Mouse (Mus musculus) erythroid progenitor cell, adult 5-6 weeks (primary cell): ENCODE results near the gene Hnrnpll. TPM values are rescaled to one million over a fixed set of nuclear protein-coding genes. Genes with fewer than 3 reads are reported as not detected.
"Not testable (repeated sequence)": the region's sequence is repeated elsewhere in the genome, so short reads cannot be mapped to it uniquely, and the experiment has no call there.

Source experiments
- ATAC-seq: replicated peaks from 2 replicates; pipeline ENCODE4 v1.8.0; 2016; ENCODE audit warnings: moderate number of reproducible peaks, mild to moderate bottlenecking, moderate TSS enrichment, inconsistent platforms; ENCODE audit not compliant: poor library complexity, low FRiP score, severe bottlenecking
- total RNA-seq, 2 experiments: library from RNA; stranded (forward) in 1 of 2; stranded (reverse) in 1 of 2; fragments of 150-400 nt in 1 of 2; fragments of 186-747, 209-891 nt in 1 of 2; gene quantifications; 2 replicates each; pipeline versions ENCODE4 v1.2.3 to v1.2.4; 2015 to 2017; ENCODE audit warnings: low replicate concordance in 2 of 2

Gene Hnrnpll
- total RNA-seq, 2 experiments from 2014 or later = 37.4 to 60.4 TPM

DNA sequence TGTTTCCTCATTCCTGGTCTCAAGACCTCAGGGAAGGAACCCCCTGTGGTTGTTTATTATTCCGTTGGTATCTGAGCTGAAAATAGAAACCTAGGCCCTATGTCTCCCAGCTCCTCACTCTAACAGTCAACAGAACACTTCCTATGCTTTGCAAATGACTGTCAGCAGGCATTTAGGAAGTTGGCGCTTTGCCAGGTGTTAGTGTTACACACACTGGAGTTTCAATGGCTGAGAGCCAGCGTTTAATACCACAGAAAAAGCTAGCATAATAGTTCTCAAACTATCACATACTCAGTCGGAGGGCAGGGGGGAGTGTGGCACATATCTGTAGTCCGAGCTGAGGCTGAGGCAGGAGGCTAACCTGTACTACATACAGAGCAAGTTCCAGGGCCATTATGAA lies 53.3 kb downstream of the Hnrnpll start:
- ATAC-seq = no peak

DNA sequence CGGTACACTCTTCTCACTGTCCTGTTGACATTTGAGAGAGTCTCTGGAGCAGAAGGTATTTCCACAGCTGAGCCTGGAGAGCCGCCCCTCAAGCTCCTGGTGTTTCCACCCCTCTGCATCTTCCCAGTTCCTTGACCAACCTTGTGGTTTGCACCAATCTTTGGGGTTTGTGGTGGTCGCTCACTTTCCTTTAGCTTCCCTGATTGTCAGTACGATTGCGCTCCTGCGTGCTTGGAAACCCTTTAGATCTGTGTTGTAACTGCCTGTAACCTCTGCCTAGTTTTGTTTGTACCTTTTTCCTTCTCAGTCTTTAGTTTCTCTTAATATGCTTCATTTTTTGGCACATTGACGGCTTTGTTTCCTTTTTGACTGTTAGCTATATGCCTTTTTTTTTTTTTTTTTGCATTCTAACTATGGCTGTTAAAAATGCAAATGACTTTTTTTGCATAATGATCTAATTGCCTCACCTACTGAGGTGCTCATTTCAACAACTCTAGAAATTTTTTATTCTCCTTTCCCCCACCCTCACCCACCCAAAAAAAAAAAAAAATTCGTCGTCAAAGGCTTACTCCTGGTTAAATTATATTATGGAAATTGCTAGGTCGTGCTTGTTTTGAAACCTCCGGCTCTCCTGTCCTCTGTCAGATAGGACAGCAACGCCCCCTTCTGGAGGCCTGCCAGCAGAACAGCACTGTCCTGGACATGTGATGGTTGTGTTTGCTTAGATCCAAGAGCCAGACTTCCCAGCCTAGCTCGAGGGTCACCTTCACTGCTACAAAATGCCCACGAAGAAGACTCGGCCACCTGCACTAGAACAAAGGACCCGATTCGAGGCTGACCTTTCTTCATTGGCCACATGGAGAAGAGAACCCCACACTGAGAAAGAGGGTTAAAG lies 57.5 kb downstream of the Hnrnpll start:
- peak; percentile 57 for ATAC-seq

DNA sequence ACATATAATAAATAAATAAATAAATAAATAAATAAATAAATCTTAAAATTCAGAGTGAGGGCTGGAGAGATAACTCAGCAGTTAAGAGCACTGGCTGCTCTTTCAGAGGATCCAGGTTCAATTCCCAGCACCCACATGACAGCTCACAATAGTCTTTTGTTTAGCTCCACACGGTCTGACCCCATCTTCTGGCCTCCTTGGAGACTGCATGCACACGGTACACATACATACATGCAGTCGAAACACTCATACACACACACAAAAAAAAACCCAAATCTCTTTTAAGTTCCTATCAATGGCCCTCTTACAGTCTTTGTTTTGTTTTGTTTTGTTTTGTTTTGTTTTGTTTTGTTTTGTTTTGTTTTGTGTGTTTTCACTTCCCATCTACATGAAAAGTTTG lies 58.3 kb downstream of the Hnrnpll start:
- not testable (repeated sequence) for ATAC-seq

DNA sequence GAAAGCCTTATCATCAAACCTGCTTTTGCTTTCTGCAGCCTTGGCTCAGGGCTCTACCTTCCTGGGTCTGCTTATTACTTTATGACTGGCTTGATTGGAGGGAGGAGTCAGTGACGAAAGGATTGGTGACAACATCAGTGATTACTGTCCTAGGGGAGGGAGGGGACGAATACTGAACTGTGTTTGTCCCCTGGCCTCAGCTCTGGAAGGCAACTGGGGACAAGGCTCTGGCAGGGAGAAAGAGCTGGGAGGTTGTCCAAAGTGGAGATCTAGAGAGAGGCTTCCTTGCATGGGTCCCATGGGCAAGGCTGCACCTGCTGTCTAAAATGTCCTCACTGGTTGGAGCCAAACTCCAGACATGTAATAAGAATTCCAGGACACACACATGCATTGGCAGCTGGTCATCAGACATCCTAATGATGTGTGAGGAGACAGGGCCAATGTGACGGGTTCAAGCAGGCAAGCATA lies 59.7 kb downstream of the Hnrnpll start:
- no peak for ATAC-seq

DNA sequence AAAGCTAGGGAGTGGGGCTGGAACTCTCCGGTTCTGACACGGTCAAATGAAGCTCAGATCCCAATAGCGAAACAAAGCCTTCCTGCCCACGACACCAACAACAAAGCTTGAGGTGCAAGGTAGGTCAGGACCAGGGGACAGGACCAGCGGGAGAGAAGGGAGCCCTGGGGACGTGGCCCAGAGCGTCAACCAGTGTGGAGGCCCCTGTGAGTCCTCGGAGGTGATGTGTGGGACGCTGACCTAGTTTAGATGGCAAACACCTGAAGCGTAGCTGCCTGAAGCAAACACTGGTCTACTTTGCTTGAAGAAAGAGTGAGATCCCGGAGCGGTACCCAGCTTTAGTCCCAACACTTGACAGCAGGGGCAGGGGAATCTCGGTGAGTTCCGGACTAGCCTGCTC lies 62.5 kb downstream of the Hnrnpll start:
- ATAC-seq = no peak

DNA sequence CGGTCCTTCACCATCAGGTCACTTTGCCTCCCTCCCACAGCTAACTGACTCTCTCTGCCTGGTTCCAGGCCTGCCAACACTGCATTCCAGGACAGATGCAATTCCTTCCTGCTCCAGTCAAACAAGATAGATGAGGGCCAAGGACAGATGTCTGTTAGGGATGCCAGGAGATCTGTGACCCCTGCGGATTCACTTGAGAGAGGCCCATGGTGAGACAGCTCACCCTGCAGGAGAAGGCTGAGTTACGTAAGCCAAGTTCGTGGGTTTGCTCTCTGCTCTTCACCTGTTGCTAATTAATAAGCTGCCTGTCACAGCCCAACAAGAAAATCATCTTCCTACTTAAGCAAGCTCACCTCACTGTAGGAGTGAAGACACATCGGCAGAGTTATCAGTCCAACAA lies 63.1 kb downstream of the Hnrnpll start:
- ATAC-seq = no peak

DNA sequence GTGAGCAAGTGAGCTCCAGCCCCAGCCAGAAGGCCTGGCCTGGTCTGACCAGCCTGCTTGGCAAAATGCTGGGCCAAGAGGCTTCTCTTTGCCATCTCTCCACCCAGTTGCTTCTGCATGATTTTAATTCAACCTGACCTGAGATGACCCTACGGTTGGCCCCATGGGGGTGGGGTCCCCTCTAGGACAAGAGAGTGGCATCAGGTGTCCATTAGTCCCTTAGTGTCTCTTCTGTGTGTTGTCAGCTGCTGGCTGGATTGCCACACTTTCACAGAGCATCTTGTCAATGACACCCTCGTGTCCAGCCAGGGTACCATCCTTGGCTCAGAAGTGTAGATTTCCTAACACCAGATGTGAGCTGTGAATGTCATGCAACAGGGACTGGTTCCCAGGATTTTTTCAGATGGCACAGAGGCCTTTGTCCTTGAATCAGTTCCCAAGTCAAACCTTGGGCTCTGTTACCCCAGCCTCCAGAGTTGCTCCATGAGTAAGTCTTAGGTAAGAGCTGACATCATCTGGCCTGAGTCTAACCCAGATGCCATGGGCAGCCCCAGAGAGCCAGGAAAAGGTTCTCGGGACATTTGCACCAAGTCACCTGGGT lies 66.9 kb downstream of the Hnrnpll start:
- ATAC-seq = no peak

DNA sequence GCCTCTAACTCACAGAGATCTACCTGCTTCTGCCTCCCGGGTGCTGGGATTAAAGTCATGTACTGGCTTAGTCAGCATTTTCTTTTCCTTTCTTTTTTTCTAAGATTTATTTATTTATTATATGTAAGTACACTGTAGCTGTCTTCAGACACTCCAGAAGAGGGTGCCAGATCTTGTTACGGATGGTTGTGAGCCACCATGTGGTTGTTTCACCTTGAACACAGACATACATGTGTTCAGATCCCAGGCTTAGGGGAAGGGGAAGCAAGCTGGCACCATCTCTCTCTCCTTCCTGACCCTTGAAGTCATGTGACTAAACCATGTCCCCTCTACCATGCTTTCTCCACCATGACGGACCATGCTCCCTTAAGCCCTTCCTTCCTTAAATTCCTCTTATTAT lies 70.0 kb downstream of the Hnrnpll start:
- no peak for ATAC-seq

DNA sequence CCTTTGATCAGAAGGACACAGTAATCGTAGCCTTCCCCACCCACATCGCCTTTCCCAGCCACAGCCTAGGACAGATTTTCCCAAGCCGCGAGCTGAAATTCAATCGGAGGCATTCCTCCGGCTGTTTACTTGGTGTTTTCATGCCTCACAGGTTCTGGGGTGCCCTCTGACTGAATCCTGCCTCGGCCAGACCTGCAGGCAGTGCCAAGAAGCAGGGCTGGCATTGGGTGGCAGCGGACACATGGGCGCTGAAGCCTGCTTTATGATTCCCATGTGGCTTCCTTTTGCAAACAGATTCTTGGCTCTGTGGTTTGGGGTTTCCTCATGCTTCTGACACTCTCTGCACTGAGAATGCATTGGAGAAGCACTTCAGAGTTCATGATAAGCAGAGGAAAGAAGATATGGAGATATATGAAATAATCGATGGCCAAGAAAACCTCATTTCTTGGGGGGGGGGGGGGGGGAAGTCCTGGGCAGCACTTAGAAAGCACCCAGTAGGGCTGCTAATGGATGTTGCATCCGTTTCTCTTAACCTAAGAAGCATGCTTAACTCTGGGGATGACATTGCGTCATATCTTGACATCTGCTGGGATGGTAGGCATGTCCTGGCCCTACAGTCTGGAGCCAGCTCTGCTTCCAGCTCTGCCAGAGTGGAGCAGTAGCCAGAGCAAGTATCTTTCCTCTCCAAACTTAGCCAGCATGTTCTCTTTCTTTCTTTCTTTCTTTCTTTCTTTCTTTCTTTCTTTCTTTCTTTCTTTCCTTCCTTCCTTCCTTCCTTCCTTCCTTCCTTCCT lies 70.8 kb downstream of the Hnrnpll start:
- no peak for ATAC-seq

DNA sequence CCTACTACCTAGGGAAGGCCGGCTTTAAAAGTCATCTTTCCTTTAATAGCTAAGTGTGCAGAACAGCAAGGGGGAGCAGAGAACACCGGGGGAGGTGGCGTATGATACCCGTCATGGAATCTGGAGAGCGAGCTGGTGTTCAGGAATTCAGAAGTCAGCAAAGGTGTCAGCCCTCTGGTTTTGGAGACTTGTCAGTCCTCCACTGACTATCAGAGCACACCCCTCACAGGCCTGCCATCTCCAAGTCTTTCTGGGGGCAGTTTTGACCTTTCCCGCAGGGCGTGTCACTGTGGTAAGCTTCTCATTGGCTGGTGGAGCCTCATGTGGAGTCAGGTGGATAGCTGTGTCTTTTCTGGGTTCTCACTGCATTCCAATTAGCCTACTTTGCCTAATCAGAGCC lies 72.0 kb downstream of the Hnrnpll start:
- ATAC-seq = no peak

DNA sequence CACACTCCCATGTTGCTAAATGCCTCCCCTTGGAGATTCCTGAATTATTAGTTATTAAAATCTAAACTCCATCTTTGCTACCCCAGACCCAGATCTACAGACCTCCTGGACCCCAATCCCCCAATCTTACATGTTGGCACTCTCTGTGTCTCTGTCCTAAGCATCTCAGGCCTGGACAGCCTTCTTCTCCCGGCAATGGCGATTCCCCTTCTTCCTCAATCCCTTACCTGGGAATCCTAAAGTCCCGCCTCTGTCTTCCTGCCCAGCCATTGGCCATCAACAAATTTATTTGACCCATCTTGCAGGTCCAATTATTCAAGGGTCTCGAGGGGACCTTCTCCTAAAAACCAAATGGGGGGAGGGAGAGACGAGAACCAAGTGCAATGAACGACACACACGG lies 77.7 kb downstream of the Hnrnpll start:
- ATAC-seq = no peak

DNA sequence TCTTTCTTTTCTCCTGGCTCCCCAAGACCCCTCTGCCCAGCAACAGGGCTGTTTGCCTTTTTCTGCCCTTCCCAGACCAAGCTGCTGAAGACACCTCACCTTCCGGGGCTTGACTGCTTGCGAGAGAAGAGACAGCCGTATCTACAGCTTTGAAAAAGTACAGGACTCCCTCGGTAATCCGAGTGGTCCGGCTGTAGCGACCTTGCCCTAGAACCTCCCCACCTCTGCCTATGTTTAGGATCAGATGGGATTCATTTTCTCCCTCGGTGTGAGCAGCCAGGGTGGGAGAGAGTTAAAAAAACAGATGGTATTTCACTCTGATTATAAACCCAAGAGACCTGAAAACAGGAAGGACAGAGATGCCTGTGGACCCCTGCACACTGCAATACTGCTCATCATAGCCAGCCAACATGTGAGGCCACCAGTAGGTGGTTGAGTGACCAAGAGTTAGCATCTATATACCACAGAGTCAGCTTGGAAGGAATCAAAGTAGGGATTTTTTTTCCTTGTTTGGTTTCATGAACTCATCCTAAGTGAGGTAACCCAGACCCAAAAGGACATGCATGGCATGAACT lies 79.1 kb downstream of the Hnrnpll start:
- no peak for ATAC-seq

DNA sequence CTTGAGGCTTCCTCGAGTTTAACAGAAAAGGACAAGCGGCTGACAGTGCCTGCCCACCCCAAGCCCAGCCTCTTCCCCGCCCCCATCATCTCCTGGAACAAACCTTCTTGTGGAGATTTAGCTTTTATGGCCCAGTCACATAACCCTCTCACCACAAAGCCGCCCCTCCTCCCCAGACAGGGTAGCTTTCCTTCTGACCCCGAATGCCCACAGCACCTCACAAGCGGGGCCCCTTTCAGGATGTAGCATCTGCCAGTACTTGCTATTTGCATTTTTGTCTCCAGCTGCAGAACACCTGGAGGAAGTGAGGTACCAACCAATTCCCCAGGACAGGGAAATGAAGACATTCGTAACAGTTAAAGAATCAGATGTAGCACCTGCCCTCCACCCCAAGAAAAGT lies 79.6 kb downstream of the Hnrnpll start:
- ATAC-seq = no peak

DNA sequence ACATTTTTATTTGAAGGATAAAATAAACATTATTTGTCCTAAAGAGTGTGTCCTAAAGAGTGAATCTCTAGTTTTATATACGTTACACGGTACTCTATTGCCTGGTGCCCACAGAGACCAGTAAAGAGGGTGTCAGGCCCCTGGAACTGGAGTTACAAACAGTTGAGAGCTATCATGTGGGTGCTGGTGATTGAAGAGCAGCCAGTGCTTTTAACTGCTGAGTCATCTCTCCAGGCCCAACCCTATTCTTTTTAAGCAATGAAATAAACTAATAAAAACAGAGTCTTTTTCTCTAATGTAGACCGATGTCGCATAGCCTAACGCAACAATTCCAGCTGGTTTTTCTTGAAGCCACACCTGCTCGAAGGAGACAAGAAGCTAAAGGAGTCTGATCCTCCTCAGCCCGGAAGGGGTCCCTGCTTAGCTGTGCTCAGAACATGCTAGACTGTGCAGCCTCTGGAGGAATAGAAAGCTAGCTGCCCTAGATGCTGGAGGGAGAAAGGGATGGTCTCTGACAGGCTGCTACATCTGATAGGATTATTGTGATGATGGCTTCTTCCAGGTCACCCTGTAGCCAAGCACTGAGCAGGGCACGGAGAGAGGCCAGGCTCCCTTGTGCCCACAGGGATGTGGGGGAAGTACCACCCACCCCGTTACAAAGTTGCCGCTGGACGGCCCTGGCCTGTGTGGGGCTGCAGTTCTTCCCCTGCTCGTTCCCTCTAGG lies 80.2 kb downstream of the Hnrnpll start:
- ATAC-seq = 0 out of 2 replicates have a peak, but pooled peaks have one; percentile 26

DNA sequence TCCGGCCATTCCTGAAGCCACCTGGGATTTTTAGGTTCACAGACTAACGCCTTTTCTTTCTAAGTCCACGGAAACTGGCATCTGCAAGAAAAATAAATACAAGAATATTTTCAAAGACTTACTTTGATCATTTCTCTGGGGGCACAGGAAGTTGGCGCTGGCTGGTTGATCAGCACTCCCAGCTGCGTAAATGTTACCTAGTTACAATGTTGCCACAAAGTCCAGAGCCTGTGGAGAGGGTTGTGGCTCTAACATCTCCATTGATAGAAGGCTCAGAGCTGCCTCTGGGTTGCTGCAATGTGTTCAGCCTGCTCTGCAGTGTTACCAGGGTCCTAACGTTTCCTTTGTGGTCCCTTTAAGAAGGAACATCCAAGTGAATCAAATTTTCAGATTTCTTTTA lies 80.8 kb downstream of the Hnrnpll start:
- no peak for ATAC-seq

DNA sequence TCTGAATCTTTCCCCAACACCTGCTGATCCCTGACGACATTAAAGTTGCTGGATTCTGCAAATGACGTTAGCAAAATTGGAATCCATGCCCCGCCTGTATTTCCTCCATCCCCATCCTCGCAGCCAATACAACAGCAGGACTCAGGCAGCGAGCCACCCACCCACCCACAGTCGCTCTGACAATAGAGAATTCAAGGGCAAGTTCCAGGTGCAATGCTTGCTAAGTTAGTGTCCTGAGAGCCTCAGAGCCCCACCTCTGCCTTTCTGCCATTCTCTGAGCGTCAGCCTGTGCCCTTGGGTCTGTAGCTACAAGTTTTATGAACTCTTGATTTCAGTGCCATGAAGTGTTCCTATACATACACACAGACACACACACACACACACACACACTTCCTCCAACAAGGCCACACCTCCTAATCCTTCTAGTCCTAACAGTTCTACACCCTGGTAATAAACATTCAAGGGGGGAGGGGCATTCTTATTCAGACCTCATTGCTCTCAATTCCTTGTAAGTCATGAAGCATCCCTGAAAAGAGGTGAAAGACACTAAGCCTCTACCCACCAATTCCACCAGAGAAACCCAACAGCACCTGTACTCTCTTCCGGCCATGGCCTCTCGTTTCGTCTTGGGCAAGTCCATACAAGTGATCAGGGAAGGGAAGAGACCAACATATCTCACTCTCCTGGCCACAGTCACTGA lies 81.6 kb downstream of the Hnrnpll start:
- ATAC-seq = no peak
